Mouse (Mus musculus) right cerebral cortex, postnatal 10 days (tissue): ENCODE results near the gene Sult2a6.

Source experiments
- DNase-seq, 2 experiments: peaks; one replicate each; pipeline ENCODE4 v3.0.0; 2021; ENCODE audit warnings: low spot score in 2 of 2

The Sult2a6 gene

GRCm38 (mm10) chr7:14254770-14255169, at the start of gene Sult2a6:
TSS of gene Sult2a6 (minus strand) at chr7:14254870.
- DNase-seq, result no peak

GRCm38 (mm10) chr7:14215231-14215630, 39.4 kb downstream of the Sult2a6 start:
- no peak for DNase-seq

- DNase-seq, result no peak
Measured at GRCm38 (mm10) chr7:14203417-14203816, 51.3 kb downstream of the Sult2a6 start.

GRCm38 (mm10) chr7:14202487-14202886, 52.2 kb downstream of the Sult2a6 start:
- DNase-seq, result no peak
